ENCODE assay signal across 18 mouse cellular contexts in the genomic region with DNA sequence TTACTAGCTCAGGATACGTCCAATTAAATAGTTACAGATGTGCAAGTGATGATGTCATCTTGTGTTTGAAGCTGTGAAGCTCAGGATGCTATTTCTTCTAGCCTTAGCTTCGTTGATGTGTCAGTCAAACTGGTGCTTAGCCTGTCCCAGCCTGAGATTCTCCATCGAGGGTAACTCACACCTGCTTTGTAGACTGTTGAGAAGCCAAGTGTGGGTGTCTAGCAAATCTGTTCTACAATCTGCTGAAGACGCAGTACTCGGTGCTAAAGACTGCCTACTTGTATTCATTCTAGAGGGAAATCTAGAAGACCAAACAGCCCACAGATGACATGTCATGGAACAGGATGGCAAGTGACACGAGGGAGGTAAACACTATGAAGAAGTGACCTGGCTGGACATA. TPM values are rescaled to one million over a fixed set of nuclear protein-coding genes. Genes with fewer than 3 reads are reported as not detected.
"Had no signal": no experiment of that assay in that cellular context is flagged by ENCODE, and none has a peak within 500 bp of the region (broad histone marks: within the 10 kb centered on the region; RNA-seq: fewer than 3 reads in every experiment).

No protein-coding gene starts in this region.

- H3K4me3 ChIP-seq: kidney, embryonic 15.5 days; left cerebral cortex, adult 2 months; limb, embryonic 12.5 days; liver, embryonic 13.5 days; lung, embryonic 15.5 days; myocyte; neural tube, embryonic 15.5 days had no signal

- ATAC-seq: intestine, embryonic 16.5 days; liver, postnatal 0 days had no signal

- H3K27ac ChIP-seq: kidney, embryonic 15.5 days; limb, embryonic 12.5 days; liver, embryonic 13.5 days; lung, embryonic 15.5 days; macrophage; neural tube, embryonic 15.5 days had no signal

- DNase-seq: kidney, adult 2 months; kidney, postnatal 25 days; liver; liver, embryonic 13.5 days; liver, postnatal 0 days; lung, postnatal 14 days; midbrain, embryonic 14.5 days; thymus, postnatal 4 days had no signal

RNA-seq across cellular contexts. Expression of a gene that starts 31.7 kb away (rescaled TPM):
- total RNA-seq: layer of hippocampus, adult 8-10 months; left cerebral cortex, adult 2 months; left cerebral cortex, postnatal 36 days had no signal
